Mouse (Mus musculus): ENCODE data around the gene Rgs8.

GRCm38 (mm10) chr1:153696093-153696492 lies 43.3 kb downstream of the Rgs8 start:
- TF ChIP-seq CTCF (IDR thresholded peaks at IDR 0.05; ENCODE audit: control insufficient read depth, insufficient read depth, insufficient read length): no peak
- no peak for TF ChIP-seq FOSL1 (IDR thresholded peaks at IDR 0.05; ENCODE audit: insufficient read depth, low read length, poor library complexity, severe bottlenecking)
- TF ChIP-seq USF1 (IDR thresholded peaks at IDR 0.05; ENCODE audit: low read depth): no peak

Data from C2C12 (cell line).